Mouse (Mus musculus) heart, adult 2 months (tissue): ENCODE measurements around the gene Ttc37.

Experiments
- CTCF ChIP-seq: fragments of 200-600 bp; IDR thresholded peaks from 2 replicates; pipeline ENCODE4 v1.8.1; 2022; ENCODE audit warnings: antibody characterized with exemption, mild to moderate bottlenecking, moderate library complexity
- EP300 ChIP-seq: fragments of 200-500 bp; IDR thresholded peaks from 2 replicates; pipeline ENCODE4 v1.6.1; 2011; ENCODE audit warnings: low read depth, low read length, control low read depth; ENCODE audit not compliant: insufficient read depth
- POLR2A ChIP-seq: fragments of 200-500 bp; IDR thresholded peaks from 2 replicates; pipeline ENCODE4 v1.6.1; 2011; ENCODE audit warnings: mild to moderate bottlenecking, low read depth, low read length, control low read depth; ENCODE audit not compliant: insufficient read depth

DNA sequence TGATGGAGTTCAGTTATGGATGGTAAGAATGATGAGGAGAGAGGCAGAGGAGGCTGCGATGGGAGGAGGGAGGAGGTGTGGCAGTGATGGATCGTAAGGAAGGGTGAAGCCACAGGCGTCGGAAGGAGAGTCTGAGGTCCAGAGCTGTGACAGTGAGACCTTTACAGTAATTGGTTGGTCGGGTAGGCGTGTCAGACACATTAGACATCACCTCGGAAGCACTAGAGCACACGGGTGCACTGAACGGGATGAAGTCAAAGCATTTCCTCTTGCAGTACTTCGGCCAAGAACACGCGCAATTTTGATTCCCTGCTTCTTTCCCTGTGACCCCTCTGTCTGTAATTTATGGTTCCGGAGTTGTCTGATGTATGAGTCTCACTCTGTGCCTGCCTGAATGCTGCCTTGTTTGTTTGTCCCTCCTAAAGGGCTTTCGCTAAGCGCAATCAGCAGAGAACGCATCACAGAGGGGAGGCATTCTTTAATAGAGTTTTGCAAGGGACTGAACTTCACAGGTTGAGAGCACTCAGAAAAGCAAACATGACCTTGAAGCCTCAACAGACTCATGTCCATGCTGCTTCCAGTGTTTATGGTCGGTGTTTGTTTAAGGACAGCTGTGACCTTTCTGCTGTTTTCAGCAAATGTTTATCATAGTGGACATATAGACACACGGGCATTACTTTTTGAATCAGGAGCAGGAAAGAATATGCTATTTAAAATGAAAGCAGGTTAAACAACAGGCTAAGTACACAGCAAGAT lies 10.7 kb downstream of the Ttc37 start:
- TF ChIP-seq POLR2A (no peak), CTCF (no peak), EP300 (no peak)
